Mouse (Mus musculus): ENCODE data around the gene Ccdc92b.

Gene Ccdc92b

GRCm38 (mm10) chr11:74619201-74619955, at the start of gene Ccdc92b:
Gene Ccdc92b (plus strand): TSS chr11:74619605.
- peak; percentile 89 to 94 for DNase-seq (ENCODE audit: low spot score in 2 of 2)

GRCm38 (mm10) chr11:74569735-74570134, 49.7 kb upstream of the Ccdc92b start:
- no peak for DNase-seq (ENCODE audit: low spot score in 2 of 2)

GRCm38 (mm10) chr11:74572459-74573061, 46.8 kb upstream of the Ccdc92b start:
- DNase-seq (ENCODE audit: low spot score in 2 of 2), result peak; percentile 59 to 79

GRCm38 (mm10) chr11:74574768-74575434, 44.5 kb upstream of the Ccdc92b start:
- peak in 1 of 2 experiments; percentile 33 for DNase-seq (ENCODE audit: low spot score in 2 of 2)

GRCm38 (mm10) chr11:74575940-74576339, 43.5 kb upstream of the Ccdc92b start:
- DNase-seq (ENCODE audit: low spot score in 2 of 2), result peak; percentile 55 to 61

GRCm38 (mm10) chr11:74577068-74577467, 42.3 kb upstream of the Ccdc92b start:
- DNase-seq (ENCODE audit: low spot score in 2 of 2), result peak; percentile 55 to 71

- DNase-seq (ENCODE audit: low spot score in 2 of 2), result peak in 1 of 2 experiments; percentile 52
These were observed 38.1 kb upstream of the Ccdc92b start for GRCm38 (mm10) chr11:74581333-74581732.

GRCm38 (mm10) chr11:74582464-74582863, 36.9 kb upstream of the Ccdc92b start:
- no peak for DNase-seq (ENCODE audit: low spot score in 2 of 2)

- DNase-seq (ENCODE audit: low spot score in 2 of 2), result no peak
These were observed 35.5 kb upstream of the Ccdc92b start for GRCm38 (mm10) chr11:74583824-74584349.

- peak in 1 of 2 experiments; percentile 59 for DNase-seq (ENCODE audit: low spot score in 2 of 2)
These were observed 34.3 kb upstream of the Ccdc92b start for GRCm38 (mm10) chr11:74584946-74585723.

- DNase-seq (ENCODE audit: low spot score in 2 of 2), result no peak
These were observed 33.0 kb upstream of the Ccdc92b start for GRCm38 (mm10) chr11:74586401-74586800.

GRCm38 (mm10) chr11:74589401-74590238, 29.8 kb upstream of the Ccdc92b start:
- no peak for DNase-seq (ENCODE audit: low spot score in 2 of 2)

- DNase-seq (ENCODE audit: low spot score in 2 of 2), result no peak
These were observed 29.2 kb upstream of the Ccdc92b start for GRCm38 (mm10) chr11:74590239-74590596.

GRCm38 (mm10) chr11:74590691-74591090, 28.7 kb upstream of the Ccdc92b start:
- DNase-seq (ENCODE audit: low spot score in 2 of 2), result no peak

GRCm38 (mm10) chr11:74592246-74592645, 27.2 kb upstream of the Ccdc92b start:
- no peak for DNase-seq (ENCODE audit: low spot score in 2 of 2)

- DNase-seq (ENCODE audit: low spot score in 2 of 2), result no peak
These were observed 22.0 kb upstream of the Ccdc92b start for GRCm38 (mm10) chr11:74597283-74597989.

- no peak for DNase-seq (ENCODE audit: low spot score in 2 of 2)
These were observed 21.4 kb upstream of the Ccdc92b start for GRCm38 (mm10) chr11:74597990-74598337.

- no peak for DNase-seq (ENCODE audit: low spot score in 2 of 2)
These were observed 17.1 kb upstream of the Ccdc92b start for GRCm38 (mm10) chr11:74602286-74602685.

GRCm38 (mm10) chr11:74610068-74610467, 9.3 kb upstream of the Ccdc92b start:
- no peak for DNase-seq (ENCODE audit: low spot score in 2 of 2)

GRCm38 (mm10) chr11:74610545-74611176, 8.7 kb upstream of the Ccdc92b start, which contains the start of gene Rap1gap2:
Gene Rap1gap2 (minus strand): TSS chr11:74610915.
- DNase-seq (ENCODE audit: low spot score in 2 of 2), result no peak
